Mouse (Mus musculus) spleen, postnatal 10 days (tissue): ENCODE data around the gene Rps18.

Experiments
- DNase-seq, 2 experiments: peaks; one replicate each; pipeline ENCODE4 v3.0.0; 2021 to 2022; ENCODE audit warnings: low spot score in 2 of 2

Gene Rps18

DNA sequence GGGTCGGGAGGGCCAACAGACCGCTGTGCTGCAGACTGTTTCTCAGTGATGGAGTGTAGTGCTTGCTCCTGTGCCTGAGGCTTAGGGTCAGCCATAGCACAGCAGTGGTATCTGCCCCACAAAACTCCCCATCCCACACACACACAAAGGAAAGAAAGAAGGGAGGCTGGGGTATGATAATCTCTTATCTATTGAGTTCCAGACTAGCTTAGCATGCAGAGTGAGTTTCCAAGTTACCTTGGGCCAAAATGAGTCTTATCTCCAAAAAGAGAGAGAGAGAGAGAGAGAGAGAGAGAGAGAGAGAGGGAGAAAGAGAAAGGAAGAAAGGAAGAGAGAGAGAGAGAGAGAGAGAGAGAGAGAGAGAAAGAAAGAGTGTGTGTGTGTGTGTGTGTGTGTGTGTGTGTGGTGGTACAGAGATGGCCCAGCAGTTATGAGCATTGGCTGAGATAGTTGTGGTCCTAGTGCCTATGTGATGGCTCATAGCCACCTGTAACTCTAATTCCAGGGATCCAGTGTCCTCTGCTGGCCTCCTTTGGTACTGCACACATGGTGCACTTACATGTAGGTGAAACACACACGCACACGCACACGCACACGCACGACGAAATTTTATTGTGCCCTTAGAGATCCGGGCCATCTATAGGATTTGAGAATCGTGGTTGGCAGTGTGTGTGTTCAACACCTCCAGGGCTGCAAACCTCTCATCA, 31.1 kb downstream of the Rps18 start:
- peak; percentile 59 to 81 for DNase-seq

DNA sequence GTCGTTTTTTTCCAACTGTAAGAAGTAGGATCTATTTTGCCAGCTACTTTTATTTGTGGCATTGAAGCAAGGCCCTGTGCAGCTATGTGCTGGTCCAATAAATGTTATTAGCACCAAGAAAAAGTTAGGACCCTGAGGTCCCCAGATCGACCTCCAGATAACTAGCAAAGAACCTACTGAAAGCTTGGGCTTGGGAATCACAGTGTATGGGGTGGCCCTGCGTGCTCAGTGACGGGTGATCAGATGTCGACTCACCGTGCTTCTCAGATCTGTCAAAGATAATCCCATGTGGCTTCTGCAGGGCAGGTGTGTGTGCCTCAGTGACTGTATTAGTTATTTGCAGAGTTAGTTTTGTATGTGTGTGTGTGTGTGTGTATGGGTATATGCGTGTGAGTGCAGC, 34.4 kb downstream of the Rps18 start:
- DNase-seq, result no peak

GRCm38 (mm10) chr17:33920282-33921097, 35.3 kb downstream of the Rps18 start:
- DNase-seq, result peak; percentile 92 to 94

DNA sequence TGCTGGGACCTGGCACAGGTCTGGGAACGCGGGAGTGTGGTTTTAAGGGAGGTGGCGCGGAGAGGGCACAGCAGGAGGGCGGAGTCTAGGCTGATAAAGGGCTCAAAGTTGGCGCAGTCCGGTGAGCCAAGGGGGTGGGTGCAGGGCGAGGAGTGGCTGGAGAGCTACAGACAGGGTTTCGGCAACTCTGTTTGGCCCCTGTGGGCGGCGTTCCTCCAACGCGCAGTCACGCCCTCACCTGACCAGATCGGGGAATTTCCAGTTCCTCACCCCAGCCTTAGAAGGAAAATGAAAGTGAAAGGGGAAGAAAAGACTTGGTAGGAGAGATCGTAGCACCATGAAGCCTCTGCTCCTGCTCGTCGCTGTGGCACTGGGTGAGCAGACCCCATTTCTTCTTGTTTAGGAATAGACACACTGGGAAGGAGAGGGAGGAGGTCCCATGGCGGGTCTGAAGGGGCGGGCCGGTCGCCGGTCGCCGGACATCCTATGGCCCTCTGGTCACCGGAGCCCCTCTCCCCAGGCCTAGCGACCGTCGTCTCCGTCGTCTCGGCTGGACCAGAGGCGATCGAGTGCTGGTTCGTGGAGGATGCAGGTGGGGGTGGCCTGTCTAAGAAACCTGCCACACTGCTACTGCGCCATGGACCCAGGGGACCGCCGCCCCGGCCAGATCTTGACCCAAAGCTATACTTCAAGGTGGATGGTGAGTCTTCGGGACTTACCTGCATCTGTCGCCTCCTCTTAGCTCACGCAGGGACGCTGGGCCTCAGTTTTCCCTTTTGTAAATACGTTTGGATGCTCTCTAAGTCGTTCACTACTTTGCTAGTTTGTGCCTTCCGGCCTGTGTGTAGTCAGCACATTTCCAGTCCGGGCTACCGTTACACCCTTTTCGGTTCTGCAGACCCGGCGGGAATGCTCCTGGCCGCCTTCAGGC, 36.2 kb downstream of the Rps18 start:
- peak; percentile 80 to 90 for DNase-seq

- DNase-seq, result peak; percentile 39 to 65
These were observed 37.3 kb downstream of the Rps18 start for GRCm38 (mm10) chr17:33918293-33919203.

DNA sequence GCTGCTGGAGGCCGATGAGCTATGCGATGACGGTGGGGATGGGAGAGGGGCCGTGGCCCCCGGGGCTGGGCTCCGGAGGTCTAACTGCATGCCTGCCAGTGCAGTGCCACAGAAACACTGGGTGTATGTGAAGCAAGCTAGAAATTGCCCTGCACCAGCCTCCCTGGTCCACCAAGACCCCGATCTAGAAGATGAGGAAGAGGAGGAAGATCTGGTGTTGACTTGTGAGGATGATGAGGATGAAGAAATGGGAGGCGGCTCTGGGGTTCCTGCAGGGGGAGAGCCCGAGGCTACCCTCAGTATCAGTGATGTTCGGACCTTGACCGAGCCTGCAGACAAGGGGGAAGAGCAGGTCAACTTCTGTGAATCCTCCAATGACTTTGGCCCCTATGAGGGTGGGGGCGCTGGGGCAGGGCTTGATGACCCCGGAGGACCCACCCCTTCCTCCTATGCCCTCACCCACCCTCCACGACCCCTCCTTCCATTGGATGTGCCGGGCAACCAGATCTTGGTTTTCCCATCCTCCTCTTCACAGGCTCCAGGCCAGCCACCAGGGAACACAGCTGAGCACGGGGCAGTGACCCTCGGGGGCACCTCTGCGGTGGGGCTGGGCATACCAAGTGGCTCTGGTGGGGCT, 38.0 kb downstream of the Rps18 start:
- no peak for DNase-seq

DNA sequence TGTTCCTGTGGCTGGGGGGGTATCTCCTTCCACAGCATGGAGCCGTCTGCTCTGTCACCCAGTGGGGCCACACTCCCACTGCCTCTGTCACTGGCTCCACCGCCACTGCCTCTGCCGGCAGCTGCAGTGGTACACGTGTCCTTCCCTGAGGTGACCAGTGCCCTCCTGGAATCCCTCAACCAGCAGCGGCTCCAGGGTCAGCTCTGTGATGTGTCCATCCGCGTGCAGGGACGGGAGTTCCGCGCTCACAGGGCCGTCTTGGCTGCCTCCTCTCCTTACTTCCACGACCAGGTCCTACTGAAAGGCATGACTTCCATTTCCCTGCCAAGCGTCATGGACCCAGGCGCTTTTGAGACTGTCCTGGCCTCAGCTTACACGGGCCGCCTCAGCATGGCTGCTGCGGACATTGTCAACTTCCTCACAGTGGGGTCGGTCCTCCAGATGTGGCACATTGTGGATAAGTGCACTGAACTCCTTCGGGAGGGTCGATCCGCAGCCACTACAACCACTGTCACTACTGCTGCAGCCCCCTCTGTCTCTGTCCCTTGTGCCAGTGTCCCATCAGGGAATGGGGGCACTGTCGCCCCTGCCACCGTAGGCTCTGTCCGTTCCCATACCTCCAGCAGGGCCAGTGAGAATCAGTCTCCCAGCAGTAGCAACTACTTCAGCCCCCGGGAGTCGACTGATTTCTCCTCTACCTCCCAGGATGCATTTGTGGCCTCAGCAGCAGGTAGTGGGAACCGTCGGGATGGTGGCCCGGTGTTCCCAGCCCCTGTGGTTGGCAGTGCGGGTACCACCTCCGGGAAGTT, 38.8 kb downstream of the Rps18 start:
- no peak for DNase-seq

DNA sequence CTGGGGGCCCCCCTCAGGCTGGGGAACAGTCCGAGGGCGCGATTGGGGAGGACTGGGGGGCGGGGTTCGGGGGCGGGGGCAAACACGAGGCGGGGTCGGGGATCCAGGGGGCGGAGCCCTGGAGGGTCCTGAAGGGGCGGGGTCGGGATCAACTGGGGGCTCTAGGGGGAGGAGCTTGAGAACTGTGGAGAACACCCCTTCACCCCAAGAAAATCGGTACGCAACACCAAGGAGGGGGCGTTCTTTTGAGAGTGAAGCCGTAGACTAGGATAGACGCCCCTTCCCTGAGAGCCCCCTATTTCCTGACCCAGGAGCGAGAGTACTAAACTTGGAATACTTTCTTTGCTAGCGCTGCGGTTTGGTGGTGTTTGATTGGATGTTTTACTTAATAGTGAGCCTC, 39.5 kb downstream of the Rps18 start:
- DNase-seq, result no peak

DNA sequence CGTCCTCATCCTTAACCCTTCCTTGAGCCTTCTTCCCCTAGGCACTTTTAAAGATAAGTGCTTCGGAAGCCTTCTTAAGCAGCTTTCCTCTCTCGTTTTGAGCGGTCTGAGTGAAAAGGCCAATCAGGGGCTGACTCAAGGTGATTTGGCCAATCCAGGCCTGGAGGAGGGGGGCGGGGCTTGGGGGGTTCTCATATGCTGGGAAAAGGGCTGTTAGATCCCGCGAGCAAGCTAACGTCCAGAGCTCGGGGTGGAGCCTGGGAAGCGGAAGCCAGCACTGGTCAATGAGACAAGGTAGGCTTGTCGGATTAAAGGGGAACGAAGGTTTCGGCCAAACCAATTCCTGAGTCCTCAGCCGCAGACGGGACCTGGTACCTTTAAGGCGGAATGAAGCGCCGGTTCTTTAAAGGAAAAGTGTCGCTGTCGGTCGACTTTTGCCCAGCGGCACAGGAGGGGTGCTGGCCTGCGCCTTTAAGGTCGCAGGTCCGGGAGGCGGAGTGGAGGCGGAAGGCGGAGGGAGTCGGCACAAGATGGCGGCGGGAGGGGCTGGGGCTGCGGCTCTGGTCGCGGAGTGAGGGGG, 40.0 kb downstream of the Rps18 start, which contains the start of the genes Tapbp and Zbtb22:
TSS of gene Tapbp (plus strand) at position 229 of the 580 bp plus-strand sequence.
TSS of gene Zbtb22 (plus strand) at position 234 of the 580 bp plus-strand sequence.
- peak; percentile 89 to 95 for DNase-seq

DNA sequence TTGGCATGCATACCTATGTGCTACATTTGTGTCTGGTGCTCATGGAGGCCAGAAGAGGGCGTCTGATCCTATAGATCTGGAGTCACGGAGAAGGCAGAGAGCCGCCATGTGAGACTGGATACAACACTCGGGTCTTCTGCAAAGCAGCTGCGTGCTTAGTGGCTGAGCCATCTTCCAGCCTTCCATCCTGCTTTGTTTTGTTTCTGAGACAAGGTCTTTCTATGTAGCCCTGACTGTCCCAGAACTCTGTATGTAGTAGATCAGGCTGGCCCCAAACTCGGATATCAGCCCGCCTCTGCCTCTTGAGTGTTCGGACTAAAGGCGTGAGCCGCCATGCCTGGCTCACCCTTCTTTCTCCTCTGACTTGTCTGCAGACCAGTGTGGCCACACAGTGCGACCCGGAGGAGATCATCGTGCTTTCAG, 40.8 kb downstream of the Rps18 start:
- DNase-seq, result no peak

DNA sequence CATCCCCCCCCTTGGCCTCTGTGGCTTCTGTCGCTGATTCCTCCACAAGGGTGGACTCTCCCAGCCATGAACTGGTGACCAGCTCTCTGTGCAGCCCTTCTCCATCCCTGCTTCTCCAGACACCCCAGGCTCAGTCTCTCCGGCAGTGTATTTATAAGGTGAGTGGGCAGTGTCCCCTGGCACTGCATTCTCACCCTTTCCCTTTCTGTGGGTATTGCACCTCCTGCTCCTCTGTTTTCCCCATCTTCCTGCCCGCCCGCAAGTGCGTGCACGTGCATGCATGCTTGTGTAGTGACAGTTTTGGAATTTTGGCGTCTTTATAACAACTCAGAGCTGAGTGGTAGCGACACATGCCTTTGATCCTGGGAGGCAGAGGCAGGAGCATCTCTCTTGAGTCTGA, 41.9 kb downstream of the Rps18 start:
- no peak for DNase-seq

GRCm38 (mm10) chr17:33913264-33913663, 42.5 kb downstream of the Rps18 start:
- DNase-seq, result no peak

DNA sequence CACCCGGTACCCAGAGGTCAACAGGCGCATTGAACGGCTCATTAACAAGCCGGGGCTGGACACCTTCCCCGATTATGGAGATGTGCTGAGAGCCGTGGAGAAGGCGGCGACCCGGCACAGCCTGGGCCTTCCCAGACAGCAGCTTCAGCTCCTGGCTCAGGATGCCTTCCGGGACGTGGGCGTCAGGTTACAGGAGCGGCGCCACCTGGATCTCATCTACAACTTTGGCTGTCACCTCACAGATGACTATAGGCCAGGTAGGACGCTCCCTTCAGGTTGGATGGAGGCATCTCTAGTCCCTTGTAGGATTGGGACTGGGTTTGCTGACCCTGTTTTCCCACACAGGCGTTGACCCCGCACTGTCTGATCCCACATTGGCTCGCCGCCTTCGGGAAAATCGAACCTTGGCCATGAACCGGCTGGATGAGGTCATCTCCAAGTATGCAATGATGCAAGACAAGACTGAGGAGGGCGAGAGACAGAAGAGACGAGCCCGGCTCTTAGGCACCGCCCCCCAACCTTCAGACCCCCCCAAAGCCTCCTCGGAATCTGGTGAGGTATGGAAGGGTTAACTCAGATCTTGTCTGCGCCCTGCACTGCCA, 43.9 kb downstream of the Rps18 start:
- no peak for DNase-seq

GRCm38 (mm10) chr17:33911052-33911812, 44.6 kb downstream of the Rps18 start:
- DNase-seq, result no peak

- no peak for DNase-seq
These were observed 45.3 kb downstream of the Rps18 start for GRCm38 (mm10) chr17:33910346-33911051.

GRCm38 (mm10) chr17:33909869-33910250, 45.9 kb downstream of the Rps18 start:
- DNase-seq, result peak in 1 of 2 experiments; percentile 53
